Mouse (Mus musculus) gastrocnemius, postnatal 36 days (tissue): ENCODE measurements around the gene Msl2. TPM values are rescaled to one million over a fixed set of nuclear protein-coding genes. Genes with fewer than 3 reads are reported as not detected.

Source experiments
- DNase-seq, 2 experiments: peaks; one replicate each; pipeline ENCODE4 v3.0.0; 2022
- intact Hi-C: fragments of 180-260 bp; cut with DNase I; formaldehyde crosslinking; loops from one replicate; pipeline ENCODE4 v1.15.1; 2025
- total RNA-seq, 2 experiments: library from RNA; stranded (reverse); gene quantifications; 2 replicates each; pipeline ENCODE4 v1.2.3; 2021

Msl2 gene
- total RNA-seq, 2 experiments from 2014 or later: 19.6 to 27.2 TPM

- no peak for DNase-seq
- intact Hi-C loops: no loop called here
Observed at GRCm38 (mm10) chr9:101114182-101114884, 40.4 kb downstream of the Msl2 start.

GRCm38 (mm10) chr9:101143635-101144034, 69.7 kb downstream of the Msl2 start:
- no peak for DNase-seq
- intact Hi-C loops: no loop called here

- intact Hi-C loops: no loop called here
- DNase-seq: no peak
Observed at GRCm38 (mm10) chr9:101152872-101153271, 79.0 kb downstream of the Msl2 start.

Other genes with a start within 250 kb of the Msl2 start
- gene Pccb, start 39.2 kb upstream of the Msl2 start, total RNA-seq: 10 to 100 TPM; 52.6 to 58.4 TPM
- gene Ppp2r3a, start 177.7 kb downstream of the Msl2 start, total RNA-seq: 100 to 1,000 TPM; 168 to 202 TPM